Mouse (Mus musculus) lung, adult 2 months (tissue): ENCODE data around the gene Parp1.

Source experiments
- CTCF ChIP-seq: fragments of 200-500 bp; IDR thresholded peaks from 2 replicates; pipeline ENCODE4 v1.5.1; 2011; ENCODE audit warnings: mild to moderate bottlenecking, low read length, control low read depth; ENCODE audit not compliant: insufficient read depth
- POLR2A ChIP-seq: fragments of 200-500 bp; IDR thresholded peaks from 2 replicates; pipeline ENCODE4 v1.6.1; 2011; ENCODE audit warnings: low read depth, mild to moderate bottlenecking, control low read depth, low read length, borderline replicate concordance; ENCODE audit errors: extremely low read depth

- TF ChIP-seq POLR2A = no peak
- no peak for TF ChIP-seq CTCF
These were observed 49.2 kb upstream of the Parp1 start for GRCm38 (mm10) chr1:180519520-180519919.
